Mouse (Mus musculus): ENCODE data around the gene Zfp82.

DNA sequence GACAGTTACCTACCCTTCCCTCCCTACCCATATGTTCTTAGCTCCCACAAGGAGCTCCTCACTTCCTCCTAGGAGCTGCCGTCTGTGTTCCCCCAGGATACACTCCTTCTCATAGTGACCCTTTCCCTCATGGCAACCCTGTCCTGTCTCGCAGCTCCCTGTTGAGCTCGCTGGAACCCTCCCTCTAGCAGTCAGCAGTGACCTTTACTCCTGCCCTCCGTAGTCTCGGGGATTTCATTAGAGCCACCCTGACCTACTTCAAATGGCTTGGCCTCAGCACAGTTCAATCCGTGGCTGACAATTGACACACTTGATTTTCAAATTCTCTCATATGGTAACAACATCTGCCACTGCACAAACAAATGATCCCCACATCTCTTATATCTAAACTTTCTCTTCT lies 42.0 kb downstream of the Zfp82 start:
- TF ChIP-seq CEBPB (IDR thresholded peaks at IDR 0.05; ENCODE audit: low read depth) (no peak), MAX (IDR thresholded peaks at IDR 0.05) (no peak), FOSL1 (IDR thresholded peaks at IDR 0.05; ENCODE audit: insufficient read depth, low read length, poor library complexity, severe bottlenecking) (no peak)

All from C2C12 (cell line).